Mouse (Mus musculus) bone marrow macrophage, adult 2 months (primary cell): ENCODE data around the gene Lrp4.

Experiments used
- CTCF ChIP-seq: IDR thresholded peaks from 2 replicates; pipeline ENCODE4 v1.5.1; 2012; ENCODE audit warnings: low read depth, mild to moderate bottlenecking, low read length, moderate library complexity
- POLR2A ChIP-seq: IDR thresholded peaks from 2 replicates; pipeline ENCODE4 v1.6.1; 2012; ENCODE audit warnings: mild to moderate bottlenecking, low read depth, low read length, borderline replicate concordance

- TF ChIP-seq CTCF (no peak), POLR2A (no peak)
Observed at GRCm38 (mm10) chr2:91456491-91457100, 715 bp upstream of the Lrp4 start.
